Mouse (Mus musculus) embryonic stem cell, embryonic (primary cell): Measurements from ENCODE around the gene Serpina9.
"Not testable (repeated sequence)": the region's sequence is repeated elsewhere in the genome, so short reads cannot be mapped to it uniquely, and the experiment has no call there.

ENCODE experiments used
- CTCF ChIA-PET, 4 experiments: fragments of 300-600 bp in 2 of 4; fragments of 350-600 bp in 2 of 4; sonication (Branson Sonifier 250); formaldehyde crosslinking; loops; one replicate each; lab custom pipeline; 2022; ENCODE audit warnings: inconsistent platforms in 2 of 4; lab: Charles Lee
- POLR2A ChIA-PET, 4 experiments: fragments of 300-600 bp in 2 of 4; fragments of 350-600 bp in 2 of 4; sonication (Branson Sonifier 250); formaldehyde crosslinking; loops; one replicate each; lab custom pipeline; 2022; ENCODE audit warnings: antibody characterized with exemption in 4 of 4, inconsistent platforms in 1 of 4; lab: Charles Lee

Gene Serpina9

GRCm38 (mm10) chr12:103962860-103963259, 50.7 kb downstream of the Serpina9 start:
- POLR2A ChIA-PET = no interaction called here
- CTCF ChIA-PET = interaction anchor here in 1 of 4 experiments (0.8 kb wide), 1 partner anchor 618 kb away, joined by 7 read pairs; no protein-coding TSS in a partner anchor

DNA sequence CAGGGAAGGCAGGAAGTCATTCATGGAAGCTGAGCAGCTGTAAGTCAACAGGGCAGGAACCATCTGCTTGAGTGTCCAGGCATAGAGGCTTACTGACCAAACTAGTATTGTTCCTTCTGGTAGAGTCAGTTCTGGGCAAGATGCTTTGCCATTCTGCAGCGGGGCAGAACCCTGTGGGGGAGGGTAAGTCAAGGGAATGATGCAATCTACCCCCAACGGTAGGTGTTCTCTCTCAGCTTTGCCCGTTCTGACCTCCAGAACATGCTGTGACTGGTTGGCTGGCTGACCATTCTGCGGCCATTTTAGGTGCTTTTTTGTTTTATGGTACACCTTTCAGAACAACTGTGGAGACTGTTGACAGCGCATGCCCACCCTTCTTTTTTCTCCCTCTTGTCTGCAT, 51.2 kb downstream of the Serpina9 start:
- ChIA-PET CTCF (no interaction called here), POLR2A (no interaction called here)

DNA sequence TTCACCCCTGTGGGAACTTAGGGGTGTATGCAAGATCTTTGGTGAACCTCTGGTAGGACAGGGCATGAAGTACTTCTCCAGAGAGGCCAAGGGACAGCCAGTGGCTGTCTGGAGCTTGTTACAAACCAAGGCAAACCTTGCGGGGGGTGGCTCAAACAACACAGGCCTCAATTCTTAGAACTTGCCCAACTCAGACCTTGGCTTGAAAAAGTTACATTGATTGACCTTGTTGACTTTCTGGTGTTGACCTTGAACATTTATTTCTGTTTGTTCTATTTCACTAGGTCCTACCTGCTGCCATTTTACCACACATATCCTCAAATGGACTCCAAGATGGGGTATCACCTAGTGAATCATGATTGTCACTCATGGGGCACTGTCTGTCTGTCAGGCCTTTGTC, 51.8 kb downstream of the Serpina9 start:
- ChIA-PET CTCF (no interaction called here), POLR2A (no interaction called here)

DNA sequence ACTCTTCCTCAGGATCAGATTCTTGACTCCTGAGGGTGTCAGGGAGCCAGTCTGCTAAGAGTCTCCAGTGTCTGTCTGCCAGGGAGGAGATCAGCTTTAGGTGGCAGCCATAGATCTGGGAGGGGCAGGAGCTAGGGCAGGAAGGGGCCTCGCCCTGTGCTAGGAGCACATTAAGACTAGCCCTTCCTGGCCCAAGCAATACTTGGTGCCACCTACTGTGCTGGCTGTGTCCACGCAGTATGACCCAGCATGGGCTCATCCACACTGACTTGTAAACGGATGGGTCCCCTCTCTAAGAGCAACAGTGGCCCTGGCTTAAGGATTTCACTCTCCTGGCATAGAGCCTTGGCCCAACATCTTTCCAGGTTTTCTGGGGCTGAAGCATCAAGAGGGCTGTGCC, 54.8 kb downstream of the Serpina9 start, which contains the start of gene Serpina1e:
Gene Serpina1e, minus strand, starts transcription at position 178 of the 400 bp plus-strand sequence.
- CTCF ChIA-PET = no interaction called here
- POLR2A ChIA-PET = no interaction called here

DNA sequence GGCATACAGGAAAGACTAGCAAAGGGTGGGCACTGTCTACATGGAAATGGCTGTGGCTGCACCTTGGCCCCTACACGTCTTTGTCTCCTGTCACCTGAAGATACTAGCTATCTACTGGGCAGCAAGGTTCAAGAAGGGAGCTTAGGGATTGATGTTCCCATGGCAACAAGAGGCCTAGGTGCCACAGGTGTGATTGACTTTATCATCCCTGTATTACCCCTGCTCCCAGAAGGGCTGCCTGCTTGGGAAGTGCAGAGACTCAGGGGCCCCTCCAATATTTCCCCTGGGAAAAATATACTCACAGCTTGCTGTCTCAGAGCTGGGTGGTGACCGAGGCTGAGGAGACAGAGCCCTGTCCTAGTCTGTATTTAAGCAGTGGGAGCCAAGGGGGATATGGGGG, 57.0 kb downstream of the Serpina9 start:
- CTCF ChIA-PET, POLR2A ChIA-PET: not testable (repeated sequence)

- CTCF ChIA-PET, POLR2A ChIA-PET: not testable (repeated sequence)
Observed at GRCm38 (mm10) chr12:103952972-103953371, 60.6 kb downstream of the Serpina9 start.

DNA sequence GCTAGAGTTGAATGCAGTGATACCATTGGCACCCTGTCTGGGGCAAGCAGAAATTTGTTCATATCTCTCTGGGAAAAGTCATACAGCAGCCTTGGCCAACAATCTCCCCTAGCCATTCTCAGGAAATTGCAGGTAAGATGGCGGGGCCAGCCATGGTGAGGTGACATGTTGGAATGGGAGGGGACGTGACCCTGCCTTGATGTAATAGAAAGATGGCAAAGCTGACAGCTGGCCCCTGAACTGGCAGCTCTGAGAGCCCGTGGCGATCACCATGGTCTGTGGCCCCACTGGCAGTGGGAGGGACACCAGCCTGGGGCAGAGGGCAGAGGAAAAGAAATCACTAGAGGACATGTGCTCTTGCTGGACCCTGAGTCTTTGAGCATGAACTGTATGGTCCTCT, 67.3 kb downstream of the Serpina9 start:
- POLR2A ChIA-PET = no interaction called here
- CTCF ChIA-PET = no interaction called here
